Mouse (Mus musculus) cortical plate, adult 2 months (tissue): ENCODE results near the gene Kif24. TPM values are rescaled to one million over a fixed set of nuclear protein-coding genes. Genes with fewer than 3 reads are reported as not detected.

ENCODE experiments used
- H3K27ac ChIP-seq: fragments of 200-500 bp; 2 replicates; pipeline ENCODE4 v1.5.1; 2012; ENCODE audit warnings: low read length, control low read depth, inconsistent platforms; ENCODE audit not compliant: insufficient read depth
- H3K4me1 ChIP-seq: fragments of 200-500 bp; 2 replicates; pipeline ENCODE4 v1.6.1; 2011; ENCODE audit warnings: low read length; ENCODE audit not compliant: control insufficient read depth, insufficient read depth
- H3K4me3 ChIP-seq: fragments of 200-500 bp; 2 replicates; pipeline ENCODE4 v1.5.1; 2011; ENCODE audit warnings: mild to moderate bottlenecking, low read length, control low read depth; ENCODE audit not compliant: insufficient read depth
- CTCF ChIP-seq: fragments of 200-500 bp; IDR thresholded peaks from 2 replicates; pipeline ENCODE4 v1.5.1; 2011; ENCODE audit warnings: mild to moderate bottlenecking, control low read depth, low read length; ENCODE audit not compliant: insufficient read depth; ENCODE audit errors: extremely low read depth
- POLR2A ChIP-seq: fragments of 200-500 bp; IDR thresholded peaks from 2 replicates; pipeline ENCODE4 v1.6.1; 2011; ENCODE audit warnings: mild to moderate bottlenecking, low read length, control low read depth; ENCODE audit not compliant: insufficient read depth; ENCODE audit errors: extremely low read depth
- polyA plus RNA-seq: library from polyadenylated mRNA; depleted of rRNA; stranded (reverse); fragments of >200 nt; gene quantifications from 2 replicates; pipeline ENCODE4 v1.2.3, GENCODE M21; 2012

Kif24 gene
- polyA plus RNA-seq, 1 experiment = 0.56 TPM

DNA sequence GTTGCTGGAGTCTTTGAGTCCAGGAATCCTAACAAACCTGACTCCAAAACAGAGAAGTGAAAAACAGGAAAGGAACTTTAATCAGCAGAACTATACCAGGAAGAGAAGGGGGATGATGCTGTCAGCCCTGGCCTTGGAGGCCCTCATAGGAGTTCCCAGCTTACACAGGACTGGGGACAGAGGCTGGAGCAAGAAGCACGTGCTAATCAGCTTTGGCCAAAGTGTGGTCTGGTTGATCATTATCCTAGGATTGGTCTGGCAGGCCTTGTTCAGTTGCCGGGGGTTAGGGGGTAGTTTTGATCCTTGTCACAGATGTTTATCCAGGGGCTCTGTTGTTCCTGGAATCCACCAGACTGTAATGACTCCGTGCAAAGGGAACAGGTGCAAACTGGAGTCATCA, 29.7 kb upstream of the Kif24 start:
- TF ChIP-seq CTCF (no peak), POLR2A (no peak)
- Histone ChIP-seq H3K4me1 (no peaks in the 10 kb centered on the region), H3K4me3 (no peak overlapping the region), H3K27ac (no peak overlapping the region)

DNA sequence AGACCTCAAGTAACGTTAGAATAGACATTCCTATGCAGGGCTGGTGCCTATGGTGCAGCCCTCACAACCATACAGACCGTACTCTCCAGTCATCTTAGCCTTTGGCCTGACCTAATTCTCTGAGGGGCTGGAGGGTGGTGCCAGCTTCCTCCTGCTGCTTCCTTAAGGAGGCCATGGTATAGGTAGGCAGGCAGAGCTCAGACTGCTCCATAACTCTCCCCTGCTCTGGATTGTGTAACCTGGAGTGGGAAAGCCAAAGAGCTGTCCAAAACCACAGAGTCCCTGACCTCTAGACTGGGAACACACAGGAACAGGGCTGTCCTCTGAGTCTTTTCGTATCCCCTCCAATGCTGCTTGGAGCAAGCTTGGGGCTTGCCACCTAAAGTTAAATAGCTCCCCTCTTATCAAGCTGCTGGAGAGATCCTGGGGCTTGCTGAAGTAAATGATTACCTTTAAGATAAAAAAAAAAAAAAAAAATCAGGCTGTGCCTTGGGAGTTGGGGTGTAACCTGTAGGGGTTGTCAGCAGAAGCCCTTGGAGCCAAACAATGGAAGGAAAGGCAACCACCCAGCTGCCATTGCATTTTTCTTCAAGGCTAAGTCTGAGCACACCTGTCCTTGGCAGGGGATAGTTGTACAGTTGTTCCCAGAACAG, 28.9 kb upstream of the Kif24 start:
- Histone ChIP-seq H3K27ac (no peak overlapping the region), H3K4me1 (no peaks in the 10 kb centered on the region), H3K4me3 (no peak overlapping the region)
- TF ChIP-seq CTCF (no peak), POLR2A (no peak)

- no peak for TF ChIP-seq CTCF
- no peak for TF ChIP-seq POLR2A
- no peak overlapping the region for H3K27ac ChIP-seq
- no peaks in the 10 kb centered on the region for H3K4me1 ChIP-seq
- no peak overlapping the region for H3K4me3 ChIP-seq
Measured at GRCm38 (mm10) chr4:41492951-41493350, 28.3 kb upstream of the Kif24 start.

GRCm38 (mm10) chr4:41481601-41482017, 16.9 kb upstream of the Kif24 start:
- no peaks in the 10 kb centered on the region for H3K4me1 ChIP-seq
- no peak overlapping the region for H3K27ac ChIP-seq
- H3K4me3 ChIP-seq = no peak overlapping the region
- TF ChIP-seq POLR2A = no peak

- Histone ChIP-seq H3K4me1 (no peaks in the 10 kb centered on the region), H3K4me3 (no peak overlapping the region), H3K27ac (no peak overlapping the region)
- TF ChIP-seq CTCF = no peak
- no peak for TF ChIP-seq POLR2A
Measured at GRCm38 (mm10) chr4:41480254-41480653, 15.6 kb upstream of the Kif24 start.

- no peak for TF ChIP-seq CTCF
- TF ChIP-seq POLR2A = no peak
- Histone ChIP-seq H3K4me1 (no peaks in the 10 kb centered on the region), H3K4me3 (no peak overlapping the region), H3K27ac (0 out of 2 replicates have a peak overlapping the region, but pooled peaks have one; percentile 43)
Measured at GRCm38 (mm10) chr4:41479456-41479804, 14.7 kb upstream of the Kif24 start.

DNA sequence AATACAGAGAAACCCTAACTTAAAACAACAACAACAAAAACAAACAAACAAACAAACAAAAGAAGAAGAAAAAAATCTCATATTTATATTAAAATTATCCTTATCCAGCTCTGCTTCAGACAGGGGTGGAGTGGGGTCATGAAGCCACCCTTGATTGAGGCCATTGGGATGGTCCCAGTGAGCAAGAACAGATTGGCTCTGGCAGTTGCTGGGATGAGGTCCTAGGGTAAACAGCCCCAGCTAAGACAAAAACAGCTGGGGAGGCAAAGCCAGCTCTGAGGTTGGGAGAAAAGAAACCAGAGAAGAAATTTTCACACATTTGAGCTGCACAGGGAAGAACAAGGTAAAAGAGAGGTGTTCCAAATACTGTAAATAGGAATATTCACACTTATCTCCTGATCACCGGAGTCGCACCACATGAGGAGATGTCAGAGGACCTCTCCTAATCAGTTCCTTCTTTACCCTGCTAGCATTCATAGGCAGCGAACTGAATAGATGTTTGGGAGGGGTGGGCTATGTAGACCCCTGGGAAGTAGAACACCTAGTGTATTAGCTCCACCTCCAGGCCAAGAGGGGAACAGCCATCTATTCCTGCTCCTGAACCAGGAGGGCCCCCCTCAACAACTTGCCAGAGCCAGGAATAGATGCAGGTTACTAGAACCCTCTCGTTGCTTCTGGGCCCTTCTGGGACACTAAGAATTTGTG, 14.2 kb upstream of the Kif24 start:
- Histone ChIP-seq H3K27ac (no peak overlapping the region), H3K4me1 (no peaks in the 10 kb centered on the region), H3K4me3 (no peak overlapping the region)
- TF ChIP-seq CTCF (peak; percentile 32; the same call in 1 of the 2 replicates), POLR2A (no peak)

DNA sequence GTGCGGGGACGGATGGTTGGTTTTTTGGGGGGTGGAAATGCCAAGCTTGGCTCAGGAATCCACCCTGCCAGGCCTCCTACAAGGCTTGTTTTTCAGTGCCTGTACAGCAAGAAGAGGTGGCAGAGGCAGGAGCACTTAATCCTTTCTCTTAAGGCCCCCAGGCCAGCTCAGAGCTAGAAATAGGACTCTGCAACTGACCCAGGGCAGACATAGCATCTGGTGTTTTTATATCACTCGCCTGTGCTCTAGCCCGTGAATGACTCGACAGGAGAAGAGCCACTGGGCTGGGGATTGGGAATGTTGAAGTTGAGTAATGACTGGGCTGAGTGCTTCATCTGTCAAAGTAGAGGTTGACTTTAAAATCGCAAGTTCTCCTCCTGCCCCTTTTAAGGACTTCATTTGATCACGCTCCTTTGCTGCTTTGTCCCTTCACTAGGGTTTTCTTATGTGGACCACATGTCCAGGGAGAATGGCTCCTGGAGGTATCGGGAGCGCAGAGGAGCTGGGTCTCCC, 13.0 kb upstream of the Kif24 start:
- no peak overlapping the region for H3K4me3 ChIP-seq
- no peak for TF ChIP-seq POLR2A
- no peak for TF ChIP-seq CTCF
- H3K27ac ChIP-seq = no peak overlapping the region
- no peaks in the 10 kb centered on the region for H3K4me1 ChIP-seq

DNA sequence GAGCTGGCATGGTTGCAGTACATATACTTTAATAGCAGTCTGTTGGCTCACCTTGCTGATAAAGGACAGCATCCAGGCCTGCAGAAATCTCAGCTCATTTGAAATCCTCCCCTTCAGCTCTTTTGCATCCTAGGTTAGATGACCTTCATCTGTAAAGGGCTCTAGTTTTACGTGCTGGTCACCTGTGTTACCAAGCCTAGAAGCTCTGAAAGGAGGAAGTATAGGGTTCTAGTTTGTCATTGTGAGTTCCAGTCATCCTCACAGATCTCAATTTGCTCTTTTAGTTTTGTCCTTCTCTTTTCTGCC, 6.7 kb upstream of the Kif24 start:
- Histone ChIP-seq H3K4me1 (peaks cover 2% of the 10 kb centered on the region; the same call in 1 of the 2 replicates), H3K4me3 (no peak overlapping the region), H3K27ac (no peak overlapping the region)
- no peak for TF ChIP-seq POLR2A
- no peak for TF ChIP-seq CTCF

DNA sequence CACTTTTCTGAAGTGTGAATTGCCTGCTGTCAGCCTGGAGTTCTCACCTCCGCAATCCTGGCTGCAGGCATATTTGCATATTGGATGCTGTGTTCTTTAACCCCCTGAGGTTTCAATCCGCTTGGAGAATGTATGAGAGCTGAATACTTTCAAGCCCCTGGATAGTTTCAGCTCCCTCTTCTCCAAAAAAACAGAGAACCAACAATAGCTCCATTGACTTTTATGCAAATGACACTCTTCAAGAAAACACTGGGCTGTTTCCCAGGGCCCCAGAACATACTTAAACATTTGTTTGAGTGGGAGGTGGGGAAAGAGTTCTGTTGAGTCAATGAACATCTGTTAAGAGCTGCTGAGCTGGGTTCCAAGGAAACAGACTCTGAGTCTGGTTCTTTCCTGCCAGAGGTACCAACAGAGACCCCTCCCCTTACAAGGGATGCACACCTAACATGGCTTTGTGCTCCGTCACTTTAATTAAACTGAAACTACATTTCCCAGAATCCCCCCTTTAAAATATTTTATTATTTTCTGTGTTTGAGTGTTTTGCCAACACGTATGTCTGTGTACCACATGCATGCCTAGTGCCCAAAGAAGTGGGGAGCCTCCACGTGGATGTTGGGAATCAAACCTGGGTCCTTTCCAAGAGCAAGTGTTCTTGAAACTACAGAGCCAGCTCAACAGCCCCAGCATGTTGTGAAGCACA, 6.1 kb upstream of the Kif24 start:
- no peak overlapping the region for H3K27ac ChIP-seq
- no peak overlapping the region for H3K4me3 ChIP-seq
- TF ChIP-seq POLR2A (no peak), CTCF (no peak)
- H3K4me1 ChIP-seq = peaks cover 2% of the 10 kb centered on the region; the same call in 1 of the 2 replicates
